Mouse (Mus musculus): ENCODE measurements around the gene Lhx8.

- TF ChIP-seq CTCF (IDR thresholded peaks at IDR 0.05; ENCODE audit: control insufficient read depth, insufficient read depth, low read length), result no peak
- TF ChIP-seq POLR2A (IDR thresholded peaks at IDR 0.05; ENCODE audit: borderline replicate concordance, control insufficient read depth, low read depth, low read length), result no peak
Measured at GRCm38 (mm10) chr3:154297499-154297898, 33.0 kb downstream of the Lhx8 start.

Measured in bone marrow, adult 2 months (tissue).